Mouse (Mus musculus): ENCODE results near the gene Ksr1.

DNA sequence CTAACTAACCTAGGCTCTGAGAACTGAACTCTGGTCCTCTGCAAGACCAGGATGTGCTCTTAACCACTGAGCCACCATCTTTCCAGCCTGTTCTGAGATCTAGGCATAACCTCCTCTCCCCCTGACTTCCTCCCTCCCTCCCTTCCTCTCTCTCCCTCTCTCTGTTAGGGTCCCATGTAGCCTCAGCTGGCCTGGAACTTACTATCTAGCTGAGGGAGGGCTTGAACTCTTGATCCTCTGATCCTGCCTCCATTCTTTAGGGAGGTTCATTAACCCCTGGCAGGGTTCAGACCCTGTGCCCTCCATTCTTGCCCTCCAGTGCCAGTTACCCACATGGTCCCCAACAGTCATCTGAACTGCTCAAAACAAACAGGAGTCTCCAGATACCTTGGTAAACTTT is 133.2 kb downstream of the Ksr1 start:
- TF ChIP-seq CTCF (IDR thresholded peaks at IDR 0.05; ENCODE audit: control insufficient read depth, insufficient read depth, insufficient read length) (no peak), MYOG (IDR thresholded peaks at IDR 0.05; ENCODE audit: control insufficient read depth, extremely low read depth, insufficient read length) (no peak), CEBPB (IDR thresholded peaks at IDR 0.05; ENCODE audit: low read depth) (no peak), MAX (IDR thresholded peaks at IDR 0.05) (no peak)
